Mouse (Mus musculus) thymus, adult 2 months (tissue): ENCODE data around the gene Hcrtr1.

Source experiments
- CTCF ChIP-seq: fragments of 200-500 bp; IDR thresholded peaks from 2 replicates; pipeline ENCODE4 v1.5.1; 2012; ENCODE audit warnings: mild to moderate bottlenecking, control low read depth, low read length, moderate library complexity, borderline replicate concordance; ENCODE audit not compliant: control insufficient read depth, poor library complexity, insufficient read depth; ENCODE audit errors: extremely low read depth
- POLR2A ChIP-seq: fragments of 200-500 bp; IDR thresholded peaks from 2 replicates; pipeline ENCODE4 v1.6.1; 2012; ENCODE audit warnings: mild to moderate bottlenecking, low read length, control low read depth, moderate library complexity; ENCODE audit not compliant: control insufficient read depth, poor library complexity, insufficient read depth; ENCODE audit errors: extremely low read depth

DNA sequence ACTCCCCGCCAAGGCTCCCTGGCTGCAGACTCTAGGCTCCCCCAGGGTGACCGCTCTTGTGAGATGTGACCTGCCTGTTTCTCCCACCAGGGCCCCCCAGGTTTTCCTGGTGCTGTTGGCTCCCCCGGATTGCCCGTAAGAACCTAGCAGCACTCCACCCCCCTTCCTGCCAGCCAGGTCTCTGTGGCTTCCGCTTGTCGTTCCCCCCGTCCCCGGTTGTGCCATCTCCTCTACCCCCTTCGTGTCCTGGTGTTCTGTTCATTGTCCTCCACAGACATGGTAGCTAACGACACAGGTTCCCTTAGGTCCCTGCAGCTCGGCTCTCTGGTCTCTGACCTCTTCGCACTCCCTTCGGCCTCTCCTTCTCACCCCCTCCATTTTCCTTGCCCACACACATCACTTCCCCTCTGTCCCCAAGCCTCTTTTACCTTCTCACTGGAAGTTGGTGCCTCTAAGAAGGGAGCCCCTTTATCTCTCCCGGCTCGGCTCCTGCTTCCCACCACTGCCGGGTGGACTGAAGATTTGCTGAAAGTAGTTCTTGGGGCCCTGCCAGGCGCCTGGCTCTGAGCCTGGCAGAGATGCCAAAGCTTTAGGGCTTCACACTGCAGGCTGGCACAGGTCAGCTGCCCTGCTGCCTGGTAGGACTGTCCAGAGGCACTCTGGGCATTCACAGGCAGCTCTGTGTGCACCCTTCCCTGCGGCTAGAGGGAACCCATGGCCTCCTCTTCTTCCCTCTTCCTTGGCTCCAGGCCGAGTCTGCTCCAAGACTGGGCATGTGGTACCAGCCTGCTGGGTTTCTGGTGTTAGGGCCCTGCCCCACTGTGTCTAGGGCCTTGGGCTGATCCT lies 57.6 kb downstream of the Hcrtr1 start:
- TF ChIP-seq CTCF (no peak), POLR2A (no peak)
